Mouse (Mus musculus): ENCODE data around the gene Mrpl41. TPM values are rescaled to one million over a fixed set of nuclear protein-coding genes. Genes with fewer than 3 reads are reported as not detected.

The Mrpl41 gene
- polyA plus RNA-seq, 2 experiments = 48.1 to 93.6 TPM

GRCm38 (mm10) chr2:25000544-25001235 is 25.8 kb upstream of the Mrpl41 start:
- TF ChIP-seq CTCF (IDR thresholded peaks at IDR 0.05; ENCODE audit: low read depth) = peak; percentile 71
- no peak for TF ChIP-seq EP300 (IDR thresholded peaks at IDR 0.05; ENCODE audit: low read depth)
- WGBS (ENCODE audit: insufficient replicate concordance) = 91% methylated on average over 3 of the region's 3 CpGs
- Histone ChIP-seq H3K9me3 (ENCODE audit: control insufficient read depth, low read length) (no peaks in the 10 kb centered on the region), H3K4me2 (ENCODE audit: low read depth) (no peak overlapping the region), H3K4me3 (ENCODE audit: insufficient read depth in 1 of 2, low read depth in 2 of 2, low read length in 2 of 2) (no peak overlapping the region), H3K27ac (no peak overlapping the region), H3K4me1 (replicated peaks; ENCODE audit: control insufficient read depth in 2 of 2, insufficient read depth in 2 of 2, low read length in 1 of 2) (no peaks in the 10 kb centered on the region), H3K36me3 (replicated peaks; ENCODE audit: control insufficient read depth, insufficient read depth, low read depth) (peaks cover 15% of the 10 kb centered on the region), H3K9ac (replicated peaks) (no peak overlapping the region), H3K27me3 (ENCODE audit: control insufficient read depth, insufficient read depth, low read length) (no peaks in the 10 kb centered on the region)
- ATAC-seq (ENCODE audit: insufficient read depth) (no peak), DNase-seq (ENCODE audit: low read depth in 3 of 3, low spot score in 3 of 3) (peak in 2 of 3 experiments; percentile 10 to 16)

- no peaks in the 10 kb centered on the region for H3K27me3 ChIP-seq (ENCODE audit: control insufficient read depth, insufficient read depth, low read length)
- TF ChIP-seq EP300 (IDR thresholded peaks at IDR 0.05; ENCODE audit: low read depth) (no peak), CTCF (IDR thresholded peaks at IDR 0.05; ENCODE audit: low read depth) (no peak)
- no peak for ATAC-seq (ENCODE audit: insufficient read depth)
- no peak overlapping the region for H3K9ac ChIP-seq (replicated peaks)
- H3K27ac ChIP-seq = no peak overlapping the region
- H3K36me3 ChIP-seq (replicated peaks; ENCODE audit: control insufficient read depth, insufficient read depth, low read depth) = peaks cover 6% of the 10 kb centered on the region
- H3K9me3 ChIP-seq (ENCODE audit: control insufficient read depth, low read length) = no peaks in the 10 kb centered on the region
- no peak for DNase-seq (ENCODE audit: low read depth in 3 of 3, low spot score in 3 of 3)
- no peak overlapping the region for H3K4me3 ChIP-seq (ENCODE audit: insufficient read depth in 1 of 2, low read depth in 2 of 2, low read length in 2 of 2)
- WGBS (ENCODE audit: insufficient replicate concordance) = 77% methylated on average over 2 of the region's 2 CpGs
- H3K4me2 ChIP-seq (ENCODE audit: low read depth) = no peak overlapping the region
- no peaks in the 10 kb centered on the region for H3K4me1 ChIP-seq (replicated peaks; ENCODE audit: control insufficient read depth in 2 of 2, insufficient read depth in 2 of 2, low read length in 1 of 2)
Measured at GRCm38 (mm10) chr2:24996471-24996870, 21.6 kb upstream of the Mrpl41 start.

- no peaks in the 10 kb centered on the region for H3K9me3 ChIP-seq (ENCODE audit: control insufficient read depth, low read length)
- no peak overlapping the region for H3K4me3 ChIP-seq (ENCODE audit: insufficient read depth in 1 of 2, low read depth in 2 of 2, low read length in 2 of 2)
- H3K36me3 ChIP-seq (replicated peaks; ENCODE audit: control insufficient read depth, insufficient read depth, low read depth) = peaks cover 6% of the 10 kb centered on the region
- ATAC-seq (ENCODE audit: insufficient read depth) = no peak
- no peak overlapping the region for H3K9ac ChIP-seq (replicated peaks)
- WGBS (ENCODE audit: insufficient replicate concordance) = 84% methylated on average over 6 of the region's 6 CpGs
- TF ChIP-seq EP300 (IDR thresholded peaks at IDR 0.05; ENCODE audit: low read depth) (no peak), CTCF (IDR thresholded peaks at IDR 0.05; ENCODE audit: low read depth) (no peak)
- H3K27me3 ChIP-seq (ENCODE audit: control insufficient read depth, insufficient read depth, low read length) = no peaks in the 10 kb centered on the region
- H3K4me1 ChIP-seq (replicated peaks; ENCODE audit: control insufficient read depth in 2 of 2, insufficient read depth in 2 of 2, low read length in 1 of 2) = no peaks in the 10 kb centered on the region
- H3K27ac ChIP-seq = no peak overlapping the region
- H3K4me2 ChIP-seq (ENCODE audit: low read depth) = no peak overlapping the region
- DNase-seq (ENCODE audit: low read depth in 3 of 3, low spot score in 3 of 3) = no peak
Measured at GRCm38 (mm10) chr2:24995332-24995731, 20.4 kb upstream of the Mrpl41 start.

DNA sequence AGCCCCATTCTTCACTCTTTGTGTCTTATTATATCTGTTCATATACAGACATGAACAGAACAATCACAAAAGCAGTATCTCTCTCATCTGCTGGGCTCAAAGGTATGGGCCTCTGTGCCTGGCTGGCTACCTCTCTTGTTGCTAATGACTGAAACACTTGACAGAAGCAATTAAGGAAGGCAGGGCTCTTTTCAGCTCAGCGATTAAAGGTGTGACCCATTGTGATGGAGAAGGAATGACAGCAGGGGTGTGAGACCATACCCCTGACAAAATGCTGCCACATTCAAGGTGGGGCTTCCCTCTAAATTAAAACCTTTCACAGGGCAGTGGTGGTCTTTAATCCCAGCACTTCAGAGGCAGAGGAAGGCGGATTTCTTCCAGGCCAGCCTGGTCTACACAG is 12.9 kb upstream of the Mrpl41 start:
- no peaks in the 10 kb centered on the region for H3K4me1 ChIP-seq (replicated peaks; ENCODE audit: control insufficient read depth in 2 of 2, insufficient read depth in 2 of 2, low read length in 1 of 2)
- no peak for ATAC-seq (ENCODE audit: insufficient read depth)
- no peak for DNase-seq (ENCODE audit: low read depth in 3 of 3, low spot score in 3 of 3)
- peaks cover 24% of the 10 kb centered on the region for H3K36me3 ChIP-seq (replicated peaks; ENCODE audit: control insufficient read depth, insufficient read depth, low read depth)
- H3K4me3 ChIP-seq (ENCODE audit: insufficient read depth in 1 of 2, low read depth in 2 of 2, low read length in 2 of 2) = no peak overlapping the region
- H3K9ac ChIP-seq (replicated peaks) = no peak overlapping the region
- H3K27ac ChIP-seq = no peak overlapping the region
- WGBS (ENCODE audit: insufficient replicate concordance) = 62% methylated on average over 2 of the region's 2 CpGs
- H3K27me3 ChIP-seq (ENCODE audit: control insufficient read depth, insufficient read depth, low read length) = no peaks in the 10 kb centered on the region
- H3K4me2 ChIP-seq (ENCODE audit: low read depth) = no peak overlapping the region
- TF ChIP-seq EP300 (IDR thresholded peaks at IDR 0.05; ENCODE audit: low read depth) = no peak
- no peak for TF ChIP-seq CTCF (IDR thresholded peaks at IDR 0.05; ENCODE audit: low read depth)
- no peaks in the 10 kb centered on the region for H3K9me3 ChIP-seq (ENCODE audit: control insufficient read depth, low read length)

DNA sequence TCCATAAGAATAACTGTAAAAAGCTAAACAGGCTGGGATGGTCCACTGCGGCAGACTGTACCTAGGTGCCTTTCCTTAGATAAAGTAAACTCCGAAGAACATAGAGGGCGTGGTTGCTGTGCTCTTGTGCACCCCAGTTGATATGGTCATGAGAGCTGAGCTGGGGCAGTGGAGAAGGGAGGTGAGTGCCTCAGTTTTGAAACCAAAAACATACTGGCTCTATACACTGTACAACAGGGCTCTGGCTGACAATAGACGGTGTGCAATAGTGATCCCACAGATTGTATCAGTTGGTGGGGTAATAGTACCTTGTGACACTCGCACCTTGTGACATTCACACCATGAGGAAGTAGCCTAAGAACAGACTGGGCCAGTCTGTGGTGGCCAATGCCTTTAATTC is 2.1 kb upstream of the Mrpl41 start:
- Histone ChIP-seq H3K4me1 (replicated peaks; ENCODE audit: control insufficient read depth in 2 of 2, insufficient read depth in 2 of 2, low read length in 1 of 2) (peaks cover 19 to 28% of the 10 kb centered on the region in 2 experiments), H3K9ac (replicated peaks) (peak overlapping the region; percentile 65), H3K36me3 (replicated peaks; ENCODE audit: control insufficient read depth, insufficient read depth, low read depth) (peaks cover 7% of the 10 kb centered on the region), H3K4me3 (ENCODE audit: insufficient read depth in 1 of 2, low read depth in 2 of 2, low read length in 2 of 2) (peak overlapping the region; percentile 55 to 75), H3K27me3 (ENCODE audit: control insufficient read depth, insufficient read depth, low read length) (no peaks in the 10 kb centered on the region), H3K27ac (peak overlapping the region; percentile 95), H3K9me3 (ENCODE audit: control insufficient read depth, low read length) (no peaks in the 10 kb centered on the region), H3K4me2 (ENCODE audit: low read depth) (peak overlapping the region; percentile 100)
- 16% methylated on average over 5 of the region's 5 CpGs for WGBS (ENCODE audit: insufficient replicate concordance)
- ATAC-seq (ENCODE audit: insufficient read depth) (peak; percentile 54), DNase-seq (ENCODE audit: low read depth in 3 of 3, low spot score in 3 of 3) (peak; percentile 73 to 75 (median 75))
- TF ChIP-seq CTCF (IDR thresholded peaks at IDR 0.05; ENCODE audit: low read depth) (peak; percentile 17; the same call in 1 of the 2 replicates), EP300 (IDR thresholded peaks at IDR 0.05; ENCODE audit: low read depth) (peak; percentile 63)
